Mouse (Mus musculus): ENCODE measurements around the gene Lnx1. TPM values are rescaled to one million over a fixed set of nuclear protein-coding genes. Genes with fewer than 3 reads are reported as not detected.

Gene Lnx1
- polyA plus RNA-seq, 1 experiment: not detected

GRCm38 (mm10) chr5:74728186-74728585 lies 25.5 kb upstream of the Lnx1 start:
- Histone ChIP-seq H3K27ac (ENCODE audit: insufficient read depth, low read depth, low read length) (no peak overlapping the region), H3K4me1 (ENCODE audit: control insufficient read depth, insufficient read depth, low read length) (no peaks in the 10 kb centered on the region), H3K4me3 (ENCODE audit: insufficient read depth, low read length) (no peak overlapping the region)
- TF ChIP-seq CTCF (IDR thresholded peaks at IDR 0.05; ENCODE audit: low read depth, low read length): no peak
- TF ChIP-seq POLR2A (IDR thresholded peaks at IDR 0.05; ENCODE audit: borderline replicate concordance, low read depth, low read length): no peak

- TF ChIP-seq POLR2A (IDR thresholded peaks at IDR 0.05; ENCODE audit: borderline replicate concordance, low read depth, low read length) (no peak), CTCF (IDR thresholded peaks at IDR 0.05; ENCODE audit: low read depth, low read length) (no peak)
- Histone ChIP-seq H3K27ac (ENCODE audit: insufficient read depth, low read depth, low read length) (no peak overlapping the region), H3K4me3 (ENCODE audit: insufficient read depth, low read length) (no peak overlapping the region), H3K4me1 (ENCODE audit: control insufficient read depth, insufficient read depth, low read length) (no peaks in the 10 kb centered on the region)
Measured at GRCm38 (mm10) chr5:74727319-74727718, 24.6 kb upstream of the Lnx1 start.

- Histone ChIP-seq H3K4me3 (ENCODE audit: insufficient read depth, low read length) (no peak overlapping the region), H3K4me1 (ENCODE audit: control insufficient read depth, insufficient read depth, low read length) (no peaks in the 10 kb centered on the region), H3K27ac (ENCODE audit: insufficient read depth, low read depth, low read length) (no peak overlapping the region)
- TF ChIP-seq CTCF (IDR thresholded peaks at IDR 0.05; ENCODE audit: low read depth, low read length) (no peak), POLR2A (IDR thresholded peaks at IDR 0.05; ENCODE audit: borderline replicate concordance, low read depth, low read length) (no peak)
Measured at GRCm38 (mm10) chr5:74725541-74725940, 22.8 kb upstream of the Lnx1 start.

- Histone ChIP-seq H3K4me1 (ENCODE audit: control insufficient read depth, insufficient read depth, low read length) (no peaks in the 10 kb centered on the region), H3K27ac (ENCODE audit: insufficient read depth, low read depth, low read length) (no peak overlapping the region), H3K4me3 (ENCODE audit: insufficient read depth, low read length) (no peak overlapping the region)
- no peak for TF ChIP-seq POLR2A (IDR thresholded peaks at IDR 0.05; ENCODE audit: borderline replicate concordance, low read depth, low read length)
- TF ChIP-seq CTCF (IDR thresholded peaks at IDR 0.05; ENCODE audit: low read depth, low read length): no peak
Measured at GRCm38 (mm10) chr5:74721816-74722215, 19.1 kb upstream of the Lnx1 start.

- TF ChIP-seq POLR2A (IDR thresholded peaks at IDR 0.05; ENCODE audit: borderline replicate concordance, low read depth, low read length): no peak
- no peak for TF ChIP-seq CTCF (IDR thresholded peaks at IDR 0.05; ENCODE audit: low read depth, low read length)
- Histone ChIP-seq H3K27ac (ENCODE audit: insufficient read depth, low read depth, low read length) (no peak overlapping the region), H3K4me3 (ENCODE audit: insufficient read depth, low read length) (no peak overlapping the region), H3K4me1 (ENCODE audit: control insufficient read depth, insufficient read depth, low read length) (no peaks in the 10 kb centered on the region)
Measured at GRCm38 (mm10) chr5:74720661-74721060, 17.9 kb upstream of the Lnx1 start.

- TF ChIP-seq CTCF (IDR thresholded peaks at IDR 0.05; ENCODE audit: low read depth, low read length): no peak
- no peak for TF ChIP-seq POLR2A (IDR thresholded peaks at IDR 0.05; ENCODE audit: borderline replicate concordance, low read depth, low read length)
- no peak overlapping the region for H3K27ac ChIP-seq (ENCODE audit: insufficient read depth, low read depth, low read length)
- no peak overlapping the region for H3K4me3 ChIP-seq (ENCODE audit: insufficient read depth, low read length)
- no peaks in the 10 kb centered on the region for H3K4me1 ChIP-seq (ENCODE audit: control insufficient read depth, insufficient read depth, low read length)
Measured at GRCm38 (mm10) chr5:74716165-74716564, 13.5 kb upstream of the Lnx1 start.

- TF ChIP-seq POLR2A (IDR thresholded peaks at IDR 0.05; ENCODE audit: borderline replicate concordance, low read depth, low read length): no peak
- TF ChIP-seq CTCF (IDR thresholded peaks at IDR 0.05; ENCODE audit: low read depth, low read length): no peak
Measured at GRCm38 (mm10) chr5:74712811-74713210, 10.1 kb upstream of the Lnx1 start.

GRCm38 (mm10) chr5:74711988-74712387 lies 9.3 kb upstream of the Lnx1 start:
- TF ChIP-seq POLR2A (IDR thresholded peaks at IDR 0.05; ENCODE audit: borderline replicate concordance, low read depth, low read length) (no peak), CTCF (IDR thresholded peaks at IDR 0.05; ENCODE audit: low read depth, low read length) (no peak)
- no peak overlapping the region for H3K27ac ChIP-seq (ENCODE audit: insufficient read depth, low read depth, low read length)
- H3K4me1 ChIP-seq (ENCODE audit: control insufficient read depth, insufficient read depth, low read length): no peaks in the 10 kb centered on the region
- H3K4me3 ChIP-seq (ENCODE audit: insufficient read depth, low read length): no peak overlapping the region

More at GRCm38 (mm10) chr5:74712811-74713210, 10.1 kb upstream of the Lnx1 start:
- Histone ChIP-seq H3K4me3 (ENCODE audit: insufficient read depth, low read length) (no peak overlapping the region), H3K27ac (ENCODE audit: insufficient read depth, low read depth, low read length) (no peak overlapping the region), H3K4me1 (ENCODE audit: control insufficient read depth, insufficient read depth, low read length) (no peaks in the 10 kb centered on the region)

- H3K4me1 ChIP-seq (ENCODE audit: control insufficient read depth, insufficient read depth, low read length): no peaks in the 10 kb centered on the region
- no peak overlapping the region for H3K4me3 ChIP-seq (ENCODE audit: insufficient read depth, low read length)
- H3K27ac ChIP-seq (ENCODE audit: insufficient read depth, low read depth, low read length): no peak overlapping the region
- no peak for TF ChIP-seq CTCF (IDR thresholded peaks at IDR 0.05; ENCODE audit: low read depth, low read length)
- TF ChIP-seq POLR2A (IDR thresholded peaks at IDR 0.05; ENCODE audit: borderline replicate concordance, low read depth, low read length): no peak
Measured at GRCm38 (mm10) chr5:74711056-74711455, 8.3 kb upstream of the Lnx1 start.

GRCm38 (mm10) chr5:74710181-74710580 lies 7.5 kb upstream of the Lnx1 start:
- TF ChIP-seq CTCF (IDR thresholded peaks at IDR 0.05; ENCODE audit: low read depth, low read length): no peak
- TF ChIP-seq POLR2A (IDR thresholded peaks at IDR 0.05; ENCODE audit: borderline replicate concordance, low read depth, low read length): no peak
- Histone ChIP-seq H3K4me1 (ENCODE audit: control insufficient read depth, insufficient read depth, low read length) (no peaks in the 10 kb centered on the region), H3K4me3 (ENCODE audit: insufficient read depth, low read length) (no peak overlapping the region), H3K27ac (ENCODE audit: insufficient read depth, low read depth, low read length) (no peak overlapping the region)

- H3K4me1 ChIP-seq (ENCODE audit: control insufficient read depth, insufficient read depth, low read length): no peaks in the 10 kb centered on the region; the same call in 1 of the 2 replicates
- no peak overlapping the region for H3K27ac ChIP-seq (ENCODE audit: insufficient read depth, low read depth, low read length)
- peak overlapping the region; percentile 25 for H3K4me3 ChIP-seq (ENCODE audit: insufficient read depth, low read length)
- TF ChIP-seq CTCF (IDR thresholded peaks at IDR 0.05; ENCODE audit: low read depth, low read length) (no peak), POLR2A (IDR thresholded peaks at IDR 0.05; ENCODE audit: borderline replicate concordance, low read depth, low read length) (no peak)
Measured at GRCm38 (mm10) chr5:74704460-74704790, 1.7 kb upstream of the Lnx1 start.

Data from bone marrow macrophage, adult 2 months (primary cell).